Mouse (Mus musculus) kidney, embryonic 14.5 days (tissue): ENCODE data around the gene Il1f9. TPM values are rescaled to one million over a fixed set of nuclear protein-coding genes. Genes with fewer than 3 reads are reported as not detected.

Source experiments
- polyA plus RNA-seq: library from polyadenylated mRNA; unstranded; fragments of >200 nt; fragmentation: Nextera tagmentation; extraction: Ambion mirVana; gene quantifications from 2 replicates; pipeline ENCODE4 v1.2.1, GENCODE M21; 2014

Il1f9 gene
- polyA plus RNA-seq, 1 experiment from 2014 or later: not detected

Other genes starting within 250 kb of the Il1f9 start
- gene Hnmt, start 137.1 kb upstream of the Il1f9 start, polyA plus RNA-seq: 1.3 and 1.5 TPM in 2 replicates
- not detected in 2 replicates for gene Tbpl2, start 89.9 kb upstream of the Il1f9 start, polyA plus RNA-seq
- gene Il1f8, start 33.3 kb upstream of the Il1f9 start, polyA plus RNA-seq: not detected in 2 replicates
- not detected in 2 replicates for gene Il1f6, start 28.9 kb downstream of the Il1f9 start, polyA plus RNA-seq
- gene Il1f5, start 90.5 kb downstream of the Il1f9 start, polyA plus RNA-seq: not detected in 2 replicates
- gene Il1f10, start 104.7 kb downstream of the Il1f9 start, polyA plus RNA-seq: not detected in 2 replicates
- gene Il1rn, start 150.4 kb downstream of the Il1f9 start, polyA plus RNA-seq: 0.60 and 1.5 TPM in 2 replicates
- 1.1 and 4.6 TPM in 2 replicates for gene Psd4, start 181.1 kb downstream of the Il1f9 start, polyA plus RNA-seq